Mouse (Mus musculus): ENCODE measurements around the gene Izumo2. TPM values are rescaled to one million over a fixed set of nuclear protein-coding genes. Genes with fewer than 3 reads are reported as not detected.

Gene Izumo2
- total and polyA plus RNA-seq, 3 experiments = not detected

DNA sequence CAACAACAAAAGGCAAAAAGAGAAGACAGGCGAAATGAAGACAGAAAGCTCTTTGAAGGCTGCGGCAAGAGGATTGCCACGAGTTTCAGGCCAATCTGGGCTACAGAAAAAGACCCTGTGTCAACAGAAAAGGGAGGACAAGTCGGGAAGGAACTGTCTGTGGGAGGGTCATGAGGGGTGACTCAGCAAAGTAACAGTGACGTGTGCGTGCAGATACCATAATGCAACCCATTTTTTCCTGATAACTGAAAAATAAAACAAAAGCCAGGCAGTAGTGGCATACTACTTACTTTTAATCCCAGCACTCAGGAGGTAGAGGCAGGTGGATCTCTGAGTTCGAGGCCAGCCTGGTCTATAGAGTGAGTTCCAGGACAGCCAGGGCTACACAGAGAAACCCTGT lies 10.6 kb upstream of the Izumo2 start:
- Histone ChIP-seq H3K36me3 (ENCODE audit: control insufficient read depth in 1 of 2, insufficient read depth in 2 of 2, low read length in 2 of 2) (peaks cover 0 to 8% of the 10 kb centered on the region in 2 experiments; a peak in 2 of 4 replicates), H3K27ac (ENCODE audit: control insufficient read depth, low read depth, low read length) (peak overlapping the region; percentile 32; the same call in 1 of the 2 replicates), H3K79me2 (ENCODE audit: control insufficient read depth, insufficient read depth, low read length, poor library complexity) (no peaks in the 10 kb centered on the region), H3K4me3 (ENCODE audit: control insufficient read depth in 1 of 2, insufficient read depth in 1 of 2, low read depth in 2 of 2, low read length in 2 of 2) (peak overlapping the region; percentile 41 to 51), H3K4me1 (ENCODE audit: control insufficient read depth in 1 of 2, insufficient read depth in 2 of 2, low read length in 2 of 2) (peaks cover 3 to 17% of the 10 kb centered on the region in 2 experiments; a peak in 3 of 4 replicates), H3K9ac (ENCODE audit: control insufficient read depth, low read depth, low read length, poor library complexity, severe bottlenecking) (peak overlapping the region; percentile 29), H3K27me3 (ENCODE audit: control insufficient read depth in 1 of 2, insufficient read depth in 2 of 2, low read length in 2 of 2) (no peaks in the 10 kb centered on the region), H3K9me3 (replicated peaks; ENCODE audit: insufficient read depth, low read length) (no peaks in the 10 kb centered on the region)
- TF ChIP-seq E2F4 (IDR thresholded peaks at IDR 0.05; ENCODE audit: borderline replicate concordance, low read depth, low read length) (no peak), POLR2AphosphoS5 (IDR thresholded peaks at IDR 0.05; ENCODE audit: borderline replicate concordance, low read depth, low read length) (no peak), ZC3H11A (IDR thresholded peaks at IDR 0.05; ENCODE audit: low read depth, low read length) (no peak), POLR2AphosphoS2 (IDR thresholded peaks at IDR 0.05; ENCODE audit: low read length) (no peak), MAFK (IDR thresholded peaks at IDR 0.05; ENCODE audit: borderline replicate concordance, low read depth, low read length) (peak; percentile 29; the same call in 1 of the 2 replicates), MAZ (IDR thresholded peaks at IDR 0.05; ENCODE audit: low read depth, low read length) (no peak), MYB (IDR thresholded peaks at IDR 0.05; ENCODE audit: low read depth, low read length) (no peak), ZNF384 (IDR thresholded peaks at IDR 0.05; ENCODE audit: low read depth, low read length) (no peak), POLR2A (IDR thresholded peaks at IDR 0.05; ENCODE audit: control insufficient read depth in 1 of 2, insufficient read depth in 1 of 2, low read depth in 1 of 2, low read length in 2 of 2, poor library complexity in 1 of 2) (no peak), GABPA (IDR thresholded peaks at IDR 0.05; ENCODE audit: low read depth, low read length) (0 out of 2 replicates have a peak, but pooled peaks have one; percentile 47), GATA1 (IDR thresholded peaks at IDR 0.05; ENCODE audit: low read depth, low read length) (peak; percentile 54; the same call in 1 of the 2 replicates), UBTF (IDR thresholded peaks at IDR 0.05; ENCODE audit: borderline replicate concordance, insufficient read depth, low read depth, low read length) (no peak), SIN3A (IDR thresholded peaks at IDR 0.05; ENCODE audit: low read length) (0 out of 2 replicates have a peak, but pooled peaks have one; percentile 27), TCF12 (IDR thresholded peaks at IDR 0.05; ENCODE audit: low read depth, low read length) (0 out of 2 replicates have a peak, but pooled peaks have one; percentile 14), NELFE (IDR thresholded peaks at IDR 0.05; ENCODE audit: low read depth, low read length) (no peak), USF1 (IDR thresholded peaks at IDR 0.05; ENCODE audit: low read depth, low read length) (no peak), HCFC1 (IDR thresholded peaks at IDR 0.05; ENCODE audit: low read depth, low read length) (no peak), USF2 (IDR thresholded peaks at IDR 0.05; ENCODE audit: borderline replicate concordance in 1 of 2, insufficient read depth in 1 of 2, low read depth in 1 of 2, low read length in 2 of 2) (no peak), CHD1 (IDR thresholded peaks at IDR 0.05; ENCODE audit: low read depth, low read length) (no peak), EP300 (IDR thresholded peaks at IDR 0.05; ENCODE audit: low read depth in 1 of 2, low read length in 2 of 2) (peak in 1 of 2 experiments; percentile 51; a peak in 2 of 4 replicates), ETS1 (IDR thresholded peaks at IDR 0.05; ENCODE audit: low read depth, low read length) (peak; percentile 58; the same call in 1 of the 2 replicates), RAD21 (IDR thresholded peaks at IDR 0.05; ENCODE audit: low read depth, low read length) (no peak), TBP (IDR thresholded peaks at IDR 0.05; ENCODE audit: low read depth, low read length) (0 out of 2 replicates have a peak, but pooled peaks have one; percentile 40), MAX (IDR thresholded peaks at IDR 0.05; ENCODE audit: low read length) (no peak), NRF1 (IDR thresholded peaks at IDR 0.05; ENCODE audit: insufficient read depth, low read depth, low read length, poor library complexity, severe bottlenecking) (no peak), ELF1 (IDR thresholded peaks at IDR 0.05; ENCODE audit: low read depth, low read length) (no peak)
- DNase-seq (ENCODE audit: low read depth, low spot score) = peak; percentile 68

Measured in MEL (cell line).